8 mouse cellular contexts compared by ENCODE assay signal in genomic region chr17:87375941-87376511, GRCm38 (mm10). TPM values are rescaled to one million over a fixed set of nuclear protein-coding genes. Genes with fewer than 3 reads are reported as not detected.
DNase-seq lines count a peak whose midpoint lies in the region; ATAC-seq and TF ChIP-seq lines count a peak whose summit lies in the region.
"Had no signal": no experiment of that assay in that cellular context is flagged by ENCODE, and none has a peak within 500 bp of the region (broad histone marks: within the 10 kb centered on the region; RNA-seq: fewer than 3 reads in every experiment).

No protein-coding gene starts in this region.

- no peak overlapping the region for H3K4me3 ChIP-seq in thymus, adult 2 months (ENCODE audit: control insufficient read depth, insufficient read depth, low read length)
- H3K4me3 ChIP-seq in heart, embryonic 13.5 days: no peak overlapping the region
- H3K4me3 ChIP-seq in liver, embryonic 12.5 days: no peak overlapping the region
- H3K4me3 ChIP-seq: hindbrain, embryonic 15.5 days had no signal

- intact Hi-C loops in left cerebral cortex, postnatal 36 days (cut with DNase I): loop anchor here (5.0 kb wide), 2 partner anchors 51 to 156 kb away; partner anchors contain the start of gene Stpg4

- H3K9me3 ChIP-seq in heart, embryonic 13.5 days: no peaks in the 10 kb centered on the region
- no peaks in the 10 kb centered on the region for H3K9me3 ChIP-seq in liver, embryonic 12.5 days (replicated peaks)
- H3K9me3 ChIP-seq: hindbrain, embryonic 15.5 days had no signal

- no peaks in the 10 kb centered on the region for H3K27me3 ChIP-seq in thymus, adult 2 months (ENCODE audit: control insufficient read depth, insufficient read depth, low read length)
- no peaks in the 10 kb centered on the region for H3K27me3 ChIP-seq in heart, embryonic 13.5 days (replicated peaks)
- H3K27me3 ChIP-seq in liver, embryonic 12.5 days (replicated peaks): no peaks in the 10 kb centered on the region
- H3K27me3 ChIP-seq: hindbrain, embryonic 15.5 days had no signal

- no peak for TF ChIP-seq POLR2A in thymus, adult 2 months (IDR thresholded peaks at IDR 0.05; ENCODE audit: control insufficient read depth, extremely low read depth, insufficient read depth, low read length, poor library complexity)

- peaks cover 16% of the 10 kb centered on the region for H3K4me1 ChIP-seq in thymus, adult 2 months (replicated peaks; ENCODE audit: control insufficient read depth, insufficient read depth, low read length)
- H3K4me1 ChIP-seq in heart, embryonic 13.5 days: peaks cover 51% of the 10 kb centered on the region
- peaks cover 43% of the 10 kb centered on the region for H3K4me1 ChIP-seq in liver, embryonic 12.5 days

- H3K36me3 ChIP-seq in thymus, adult 2 months (ENCODE audit: control insufficient read depth, insufficient read depth, low read length): peaks cover 4% of the 10 kb centered on the region; the same call in 1 of the 2 replicates
- H3K36me3 ChIP-seq in heart, embryonic 13.5 days: no peaks in the 10 kb centered on the region
- no peaks in the 10 kb centered on the region for H3K36me3 ChIP-seq in liver, embryonic 12.5 days
- H3K36me3 ChIP-seq: hindbrain, embryonic 15.5 days had no signal

- H3K9ac ChIP-seq in heart, embryonic 13.5 days: peak overlapping the region; percentile 56
- H3K9ac ChIP-seq in liver, embryonic 12.5 days: no peak overlapping the region
- H3K9ac ChIP-seq: hindbrain, embryonic 15.5 days had no signal

- 61% methylated on average over 10 of the region's 10 CpGs for WGBS in thymus, adult 2 months
- 16% methylated on average over 10 of the region's 10 CpGs for WGBS in heart, embryonic 13.5 days
- 40% methylated on average over 10 of the region's 10 CpGs for WGBS in liver, embryonic 12.5 days (ENCODE audit: insufficient replicate concordance)

- 0 out of 2 replicates have a peak overlapping the region, but pooled peaks have one; percentile 4 for H3K27ac ChIP-seq in thymus, adult 2 months (ENCODE audit: control insufficient read depth, insufficient read depth, low read length)
- H3K27ac ChIP-seq in heart, embryonic 13.5 days (replicated peaks): peak overlapping the region; percentile 85
- peak overlapping the region; percentile 65 for H3K27ac ChIP-seq in liver, embryonic 12.5 days

- ATAC-seq in heart, embryonic 13.5 days (ENCODE audit: extremely low read depth, insufficient number of reproducible peaks, low FRiP score, low TSS enrichment): no peak
- ATAC-seq in liver, embryonic 12.5 days: no peak

- H3K4me2 ChIP-seq in heart, embryonic 13.5 days: no peak overlapping the region
- no peak overlapping the region for H3K4me2 ChIP-seq in liver, embryonic 12.5 days
- H3K4me2 ChIP-seq: hindbrain, embryonic 15.5 days had no signal

- no peak for TF ChIP-seq CTCF in thymus, adult 2 months (IDR thresholded peaks at IDR 0.05; ENCODE audit: borderline replicate concordance, control insufficient read depth, extremely low read depth, insufficient read depth, low read length, poor library complexity)

- no peak for DNase-seq in thymus, adult 2 months
- DNase-seq in thymus, postnatal 36 days: no peak
- no peak for DNase-seq in cerebellum, adult 9-11 months
- DNase-seq in left cerebral cortex, postnatal 36 days (ENCODE audit: low spot score in 2 of 2): no peak
- no peak for DNase-seq in urinary bladder, postnatal 4 days (ENCODE audit: low spot score in 2 of 2)

RNA-seq across cellular contexts. Expression of gene Stpg4, which starts 51.5 kb away (rescaled TPM):
- 0.24 TPM in 1 of 2 replicates, not detected in the other for polyA plus RNA-seq in thymus, adult 2 months (2012; rRNA removed)
- polyA plus RNA-seq in heart, embryonic 13.5 days (2015; fragmentation: Nextera tagmentation; extraction: Ambion mirVana): 0.27 TPM in 1 of 2 replicates, not detected in the other
- not detected in 2 replicates for polyA plus RNA-seq in liver, embryonic 12.5 days (2016; fragmentation: Nextera tagmentation; extraction: Ambion mirVana)
- not detected for total RNA-seq in left cerebral cortex, postnatal 36 days (2021)
- polyA plus RNA-seq: hindbrain, embryonic 15.5 days had no signal

Comparison
In these comparisons a context has a peak if more than half of its experiments do, and no peak if none do; other contexts are left out.
1. H3K27ac ChIP-seq: peak in every context shown above with its lines; median percentile 85 in heart, embryonic 13.5 days; 65 in liver, embryonic 12.5 days; 4 in thymus, adult 2 months.